ENCODE assay signal across 18 mouse cellular contexts in genomic region chr1:171059203-171059602, GRCm38 (mm10). TPM values are rescaled to one million over a fixed set of nuclear protein-coding genes. Genes with fewer than 3 reads are reported as not detected.
DNase-seq lines count a peak whose midpoint lies in the region; ATAC-seq and TF ChIP-seq lines count a peak whose summit lies in the region.
"Had no signal": no experiment of that assay in that cellular context is flagged by ENCODE, and none has a peak within 500 bp of the region (broad histone marks: within the 10 kb centered on the region; RNA-seq: fewer than 3 reads in every experiment).

No protein-coding gene starts in this region.

- WGBS in intestine, embryonic 14.5 days: 65% methylated on average over 2 of the region's 2 CpGs
- 58% methylated on average over 2 of the region's 2 CpGs for WGBS in intestine, embryonic 15.5 days
- WGBS in liver, embryonic 11.5 days: 40% methylated on average over 2 of the region's 2 CpGs

- ATAC-seq in intestine, embryonic 14.5 days (replicated peaks; ENCODE audit: low FRiP score, low TSS enrichment, low read depth): no peak
- ATAC-seq in intestine, embryonic 15.5 days: no peak
- ATAC-seq in G1E (ENCODE audit: extremely low read depth, insufficient number of reproducible peaks, low FRiP score, poor library complexity, severe bottlenecking): peak; percentile 46; the same call in 1 of the 2 replicates
- no peak for ATAC-seq in liver, embryonic 11.5 days (replicated peaks; ENCODE audit: low FRiP score)
- ATAC-seq: forebrain, embryonic 14.5 days; intestine, embryonic 16.5 days had no signal

- H3K4me2 ChIP-seq in intestine, embryonic 14.5 days (ENCODE audit: low read length): 0 out of 2 replicates have a peak overlapping the region, but pooled peaks have one; percentile 8
- no peak overlapping the region for H3K4me2 ChIP-seq in intestine, embryonic 15.5 days (replicated peaks)
- no peak overlapping the region for H3K4me2 ChIP-seq in liver, embryonic 11.5 days
- H3K4me2 ChIP-seq: limb, embryonic 15.5 days had no signal

- H3K9me3 ChIP-seq in intestine, embryonic 14.5 days (ENCODE audit: control insufficient read depth, low read length): no peaks in the 10 kb centered on the region
- no peaks in the 10 kb centered on the region for H3K9me3 ChIP-seq in intestine, embryonic 15.5 days
- peaks cover 11% of the 10 kb centered on the region for H3K9me3 ChIP-seq in G1E (replicated peaks)
- H3K9me3 ChIP-seq in liver, embryonic 11.5 days (ENCODE audit: control insufficient read depth, low read length): no peaks in the 10 kb centered on the region
- peaks cover 8% of the 10 kb centered on the region for H3K9me3 ChIP-seq in megakaryocyte, embryonic 14.5 days
- H3K9me3 ChIP-seq: limb, embryonic 15.5 days had no signal

- no peak for DNase-seq in intestine, embryonic 14.5 days (ENCODE audit: low spot score)
- DNase-seq in G1E (ENCODE audit: low spot score): no peak
- no peak for DNase-seq in liver, embryonic 11.5 days (ENCODE audit: low spot score)
- no peak for DNase-seq in thymus, postnatal 36 days
- DNase-seq in frontal cortex, postnatal 36 days (ENCODE audit: low spot score in 2 of 2): no peak
- no peak for DNase-seq in thymus, postnatal 10 days (ENCODE audit: low spot score in 2 of 2)
- DNase-seq: cerebellum, postnatal 14 days; gastrocnemius, postnatal 25 days; kidney, postnatal 36 days; right cerebral cortex, postnatal 14 days; thymus, postnatal 25 days had no signal

- H3K4me3 ChIP-seq in intestine, embryonic 14.5 days (ENCODE audit: low read depth, low read length): no peak overlapping the region
- no peak overlapping the region for H3K4me3 ChIP-seq in intestine, embryonic 15.5 days (replicated peaks)
- H3K4me3 ChIP-seq in G1E (ENCODE audit: low read depth, low read length): no peak overlapping the region
- peak overlapping the region; percentile 8; the same call in 1 of the 2 replicates for H3K4me3 ChIP-seq in liver, embryonic 11.5 days (ENCODE audit: low read depth, low read length)
- H3K4me3 ChIP-seq in megakaryocyte, embryonic 14.5 days (replicated peaks): peak overlapping the region; percentile 80
- H3K4me3 ChIP-seq: limb, embryonic 15.5 days had no signal

- H3K27ac ChIP-seq in intestine, embryonic 14.5 days (ENCODE audit: low read depth): no peak overlapping the region
- no peak overlapping the region for H3K27ac ChIP-seq in intestine, embryonic 15.5 days
- no peak overlapping the region; the same call in 1 of the 2 replicates for H3K27ac ChIP-seq in liver, embryonic 11.5 days (ENCODE audit: low read depth, low read length)
- H3K27ac ChIP-seq: limb, embryonic 15.5 days had no signal

- H3K9ac ChIP-seq in intestine, embryonic 14.5 days (ENCODE audit: low read length): no peak overlapping the region
- H3K9ac ChIP-seq in intestine, embryonic 15.5 days: no peak overlapping the region
- H3K9ac ChIP-seq in liver, embryonic 11.5 days (ENCODE audit: low read depth, low read length): no peak overlapping the region
- H3K9ac ChIP-seq: limb, embryonic 15.5 days had no signal

- no peaks in the 10 kb centered on the region for H3K36me3 ChIP-seq in intestine, embryonic 14.5 days (ENCODE audit: control insufficient read depth, insufficient read depth, low read length)
- H3K36me3 ChIP-seq in intestine, embryonic 15.5 days: no peaks in the 10 kb centered on the region
- H3K36me3 ChIP-seq in G1E (replicated peaks): no peaks in the 10 kb centered on the region
- no peaks in the 10 kb centered on the region for H3K36me3 ChIP-seq in liver, embryonic 11.5 days (ENCODE audit: control insufficient read depth, insufficient read depth, low read length)
- no peaks in the 10 kb centered on the region for H3K36me3 ChIP-seq in megakaryocyte, embryonic 14.5 days (replicated peaks; ENCODE audit: low read length)
- H3K36me3 ChIP-seq: limb, embryonic 15.5 days had no signal

- no peak for TF ChIP-seq CTCF in G1E (IDR thresholded peaks at IDR 0.05; ENCODE audit: low read depth, low read length)

- H3K27me3 ChIP-seq in intestine, embryonic 14.5 days (replicated peaks; ENCODE audit: control insufficient read depth, insufficient read depth, low read length): peaks cover 4% of the 10 kb centered on the region
- peaks cover 4% of the 10 kb centered on the region for H3K27me3 ChIP-seq in intestine, embryonic 15.5 days (replicated peaks)
- no peaks in the 10 kb centered on the region for H3K27me3 ChIP-seq in G1E (ENCODE audit: insufficient read depth, low read length)
- peaks cover 4% of the 10 kb centered on the region for H3K27me3 ChIP-seq in liver, embryonic 11.5 days (replicated peaks; ENCODE audit: control insufficient read depth, insufficient read depth, low read length)
- H3K27me3 ChIP-seq in megakaryocyte, embryonic 14.5 days (replicated peaks): peaks cover 4% of the 10 kb centered on the region

- H3K4me1 ChIP-seq in intestine, embryonic 14.5 days (replicated peaks; ENCODE audit: control insufficient read depth, insufficient read depth, low read length): no peaks in the 10 kb centered on the region
- H3K4me1 ChIP-seq in intestine, embryonic 15.5 days (replicated peaks): peaks cover 3% of the 10 kb centered on the region; the same call in 1 of the 2 replicates
- peaks cover 19% of the 10 kb centered on the region for H3K4me1 ChIP-seq in G1E (ENCODE audit: insufficient read depth, low read depth, low read length)
- H3K4me1 ChIP-seq in liver, embryonic 11.5 days (replicated peaks; ENCODE audit: control insufficient read depth, insufficient read depth, low read length): peaks cover 8% of the 10 kb centered on the region
- peaks cover 24% of the 10 kb centered on the region for H3K4me1 ChIP-seq in megakaryocyte, embryonic 14.5 days

RNA-seq across cellular contexts. Expression of gene Fcgr3, which starts 5.5 kb away (rescaled TPM):
- polyA plus RNA-seq in intestine, embryonic 14.5 days (2014; fragmentation: Nextera tagmentation; extraction: Ambion mirVana): 10.7 and 12.7 TPM in 2 replicates
- polyA plus RNA-seq in intestine, embryonic 15.5 days (2015; fragmentation: Nextera tagmentation; extraction: Ambion mirVana): 14.0 and 14.7 TPM in 2 replicates
- total RNA-seq in G1E (2014; fragmentation: Nextera tagmentation): 7.3 and 9.3 TPM in 2 replicates
- 99.6 and 123 TPM in 2 replicates for total RNA-seq in G1E (2017)
- 0.91 and 1.5 TPM in 2 replicates for polyA plus RNA-seq in G1E (2012)
- polyA plus RNA-seq in liver, embryonic 11.5 days (2014; fragmentation: Nextera tagmentation; extraction: Ambion mirVana): 28.7 and 29.8 TPM in 2 replicates
- 9.2 TPM in 1 of 2 replicates, not detected in the other for polyA plus RNA-seq in megakaryocyte, embryonic 14.5 days (2012; ENCODE audit: insufficient read depth, low replicate concordance)
- polyA plus RNA-seq: C2C12 had no signal

RNA-seq across cellular contexts. Expression of gene Fcgr4, which starts 40.5 kb away (rescaled TPM):
- 1.0 and 1.1 TPM in 2 replicates for polyA plus RNA-seq in intestine, embryonic 14.5 days (2014; fragmentation: Nextera tagmentation; extraction: Ambion mirVana)
- polyA plus RNA-seq in intestine, embryonic 15.5 days (2015; fragmentation: Nextera tagmentation; extraction: Ambion mirVana): 1.7 and 1.8 TPM in 2 replicates
- total RNA-seq in G1E (2014; fragmentation: Nextera tagmentation): not detected in 2 replicates
- total RNA-seq in G1E (2017): 0.12 and 0.22 TPM in 2 replicates
- polyA plus RNA-seq in G1E (2012): 0.03 TPM in 1 of 2 replicates, not detected in the other
- polyA plus RNA-seq in liver, embryonic 11.5 days (2014; fragmentation: Nextera tagmentation; extraction: Ambion mirVana): 1.5 and 2.4 TPM in 2 replicates
- 0.07 TPM in 1 of 2 replicates, not detected in the other for polyA plus RNA-seq in megakaryocyte, embryonic 14.5 days (2012; ENCODE audit: insufficient read depth, low replicate concordance)
- total RNA-seq: gastrocnemius, postnatal 25 days; midbrain, postnatal 0 days had no signal

RNA-seq across cellular contexts. Expression of gene Cfap126, which starts 54.5 kb away (rescaled TPM):
- polyA plus RNA-seq in intestine, embryonic 14.5 days (2014; fragmentation: Nextera tagmentation; extraction: Ambion mirVana): 1.5 and 2.1 TPM in 2 replicates
- polyA plus RNA-seq in intestine, embryonic 15.5 days (2015; fragmentation: Nextera tagmentation; extraction: Ambion mirVana): 1.7 and 1.8 TPM in 2 replicates
- total RNA-seq in G1E (2014; fragmentation: Nextera tagmentation): 10.0 and 11.9 TPM in 2 replicates
- total RNA-seq in G1E (2017): 0.64 and 0.76 TPM in 2 replicates
- 0.81 and 1.0 TPM in 2 replicates for polyA plus RNA-seq in G1E (2012)
- polyA plus RNA-seq in liver, embryonic 11.5 days (2014; fragmentation: Nextera tagmentation; extraction: Ambion mirVana): 1.4 and 2.2 TPM in 2 replicates
- not detected in 2 replicates for polyA plus RNA-seq in megakaryocyte, embryonic 14.5 days (2012; ENCODE audit: insufficient read depth, low replicate concordance)

Comparison
In these comparisons a context has a peak if more than half of its experiments do, and no peak if none do; other contexts are left out.
1. H3K4me3 ChIP-seq: peak in liver, embryonic 11.5 days (single experiment) and megakaryocyte, embryonic 14.5 days (single experiment); none in intestine, embryonic 14.5 days (single experiment), intestine, embryonic 15.5 days (single experiment) and G1E (single experiment).